Mouse (Mus musculus): ENCODE measurements around the gene Wdr73.
"Not testable (repeated sequence)": the region's sequence is repeated elsewhere in the genome, so short reads cannot be mapped to it uniquely, and the experiment has no call there.

The Wdr73 gene

DNA sequence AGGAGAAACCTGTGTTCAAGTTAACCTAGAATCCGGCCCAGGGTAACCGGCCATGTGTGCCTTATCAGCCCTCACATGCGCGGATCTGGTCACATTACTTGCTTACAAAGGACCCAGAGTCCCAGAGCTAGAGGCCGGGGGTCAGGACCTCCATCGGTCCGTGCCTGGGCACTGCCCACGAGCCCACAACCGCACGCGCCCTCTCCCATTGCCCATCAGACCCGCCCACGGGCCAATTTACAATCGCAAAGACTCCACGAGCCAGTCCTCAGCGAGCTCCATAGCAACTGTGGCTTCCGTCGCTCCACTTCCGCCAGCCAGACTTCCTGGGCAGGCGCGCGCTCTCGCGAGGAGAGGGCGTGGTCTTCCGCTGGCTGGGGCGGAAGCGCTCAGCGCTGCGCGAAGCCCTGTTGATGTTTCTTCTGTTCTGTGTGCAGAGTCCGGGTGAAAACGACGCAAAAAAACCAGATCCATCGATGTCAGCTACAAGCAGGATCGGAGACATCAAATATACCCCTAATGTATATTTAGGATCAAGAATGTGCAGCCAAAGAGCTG, at the start of gene Wdr73:
TSS of gene Wdr73 (minus strand) at position 326 of the 558 bp plus-strand sequence.
- peak; percentile 92 to 96 for DNase-seq

DNA sequence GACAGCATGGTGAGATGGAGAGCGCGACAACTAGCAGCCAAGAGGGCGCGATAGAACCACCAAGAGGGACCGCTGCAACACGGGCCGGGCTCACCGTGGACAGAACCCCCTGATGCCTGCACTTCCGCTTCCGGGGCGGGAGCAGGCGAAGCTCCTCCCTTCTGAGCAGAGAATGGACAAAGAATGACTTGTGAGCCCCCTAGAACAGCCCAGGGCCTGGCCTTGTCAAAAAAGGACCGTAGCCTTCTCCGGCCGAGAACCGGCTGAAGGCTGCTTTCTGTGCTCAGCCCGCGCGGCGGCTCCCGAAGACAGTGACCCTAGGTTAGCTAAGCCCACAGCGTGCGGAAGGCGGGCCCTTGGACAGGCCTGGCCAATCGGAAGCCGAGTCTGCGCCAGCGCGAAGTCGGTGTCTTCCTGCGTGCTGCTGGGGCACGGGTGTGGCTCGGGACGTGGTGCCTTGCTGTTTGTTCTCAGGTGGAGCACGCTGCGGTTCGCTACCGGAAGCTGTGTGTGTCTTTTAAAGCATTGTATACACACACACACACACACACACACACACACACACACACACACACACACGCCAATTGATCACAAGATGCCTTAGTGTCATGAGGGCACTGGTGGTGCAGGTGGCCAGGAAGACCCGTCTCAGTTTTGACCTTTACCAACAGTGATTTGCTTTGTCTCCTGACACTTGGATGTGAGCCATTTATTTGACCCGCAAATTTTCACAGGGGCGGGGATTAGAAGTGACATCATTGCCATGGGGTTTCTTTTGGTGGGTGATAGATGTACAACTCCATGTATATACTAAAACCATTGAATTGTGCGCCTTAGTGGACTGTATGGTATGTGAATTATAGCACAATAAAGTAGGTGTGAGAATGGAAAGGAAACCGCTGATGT, 46.6 kb upstream of the Wdr73 start, which contains the start of gene Sec11a:
TSS of gene Sec11a (minus strand) at position 336 of the 906 bp plus-strand sequence.
- DNase-seq = peak; percentile 95 to 97

DNA sequence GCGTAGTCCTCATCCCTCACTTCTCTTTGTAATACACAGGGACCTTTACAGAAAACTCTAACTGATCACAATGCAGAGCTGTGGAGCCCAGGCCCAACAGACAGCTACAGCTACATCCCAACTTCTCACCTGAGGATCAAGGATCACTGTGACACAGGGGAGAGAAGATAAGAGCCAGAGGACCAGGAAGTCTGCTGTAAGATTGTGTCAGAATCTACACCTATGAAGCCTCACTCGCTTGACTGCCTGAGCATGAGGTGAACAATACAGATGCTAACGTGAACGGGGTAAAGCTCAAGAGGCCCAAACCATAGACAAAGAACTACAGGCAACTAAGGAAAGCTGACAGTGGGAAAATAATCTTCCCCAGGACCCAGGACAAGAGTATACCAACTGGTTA, 38.7 kb upstream of the Wdr73 start:
- no peak for DNase-seq

DNA sequence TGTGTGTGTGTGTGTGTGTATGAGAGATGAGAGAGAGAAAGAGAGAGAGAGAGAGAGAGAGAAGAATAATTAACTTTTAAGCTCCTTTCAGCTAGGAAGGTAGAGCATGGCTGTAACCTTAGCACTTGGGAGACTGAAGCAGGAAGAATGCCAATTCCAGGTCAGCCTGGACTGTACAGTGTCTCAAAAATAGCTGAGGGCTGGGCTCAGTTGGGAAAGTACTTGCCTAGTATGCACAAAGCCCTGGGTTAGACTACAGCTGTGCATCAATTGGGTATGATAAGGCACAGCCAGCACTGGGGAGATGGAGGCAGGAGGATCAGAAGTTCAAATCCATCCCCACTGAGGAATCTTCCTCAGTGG, 36.2 kb upstream of the Wdr73 start:
- not testable (repeated sequence) for DNase-seq

DNA sequence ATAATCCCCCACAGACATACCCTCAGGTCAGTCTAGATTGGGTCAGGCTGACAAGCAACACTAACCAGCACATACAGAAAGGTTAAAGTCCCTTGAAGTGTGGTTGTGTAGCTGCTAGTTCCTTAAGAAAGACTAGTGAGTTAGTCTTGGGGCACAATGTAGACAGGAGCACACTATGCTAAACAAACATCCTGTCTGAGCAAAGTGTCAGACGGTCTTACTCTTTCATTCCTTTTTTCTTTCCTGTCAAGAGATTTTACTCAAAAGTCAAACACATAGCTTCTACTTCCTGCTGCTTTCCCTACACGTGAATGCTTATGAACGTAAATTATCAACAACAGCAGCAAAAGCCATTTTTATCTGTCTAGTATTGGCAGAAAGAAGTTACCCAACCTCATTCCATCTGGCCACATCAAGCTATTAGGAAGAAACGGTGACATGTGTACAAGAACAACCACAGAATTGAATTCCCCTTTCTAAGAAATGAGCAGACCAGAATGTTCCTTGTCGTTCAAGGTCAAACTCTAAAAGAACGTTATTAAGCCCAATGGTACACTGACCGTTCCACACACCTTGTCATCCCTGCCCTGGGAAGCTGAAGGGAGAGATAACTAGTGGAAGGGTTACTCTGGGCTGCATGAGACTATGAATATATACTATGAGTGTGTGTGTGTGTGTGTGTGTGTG, 35.7 kb upstream of the Wdr73 start:
- DNase-seq = peak in 1 of 2 experiments; percentile 36

DNA sequence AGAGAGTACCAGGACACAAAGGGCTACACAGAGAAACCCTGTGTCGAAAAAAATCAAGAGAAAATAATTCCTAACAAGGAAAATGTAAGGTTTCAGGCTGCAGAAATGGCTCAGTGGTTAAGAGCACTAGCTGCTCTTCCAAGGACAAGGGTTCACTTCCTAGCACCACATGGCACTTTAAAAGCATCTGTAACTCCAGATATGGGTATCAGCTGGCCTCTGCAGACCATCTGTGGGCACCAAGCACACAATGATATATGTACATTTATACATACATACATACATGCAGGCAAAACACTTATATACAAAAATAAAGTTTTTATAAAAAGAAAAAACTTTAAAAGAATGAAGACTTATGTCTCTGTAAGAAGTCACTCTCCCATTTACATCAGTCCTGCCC, 34.8 kb upstream of the Wdr73 start:
- DNase-seq = no peak

DNA sequence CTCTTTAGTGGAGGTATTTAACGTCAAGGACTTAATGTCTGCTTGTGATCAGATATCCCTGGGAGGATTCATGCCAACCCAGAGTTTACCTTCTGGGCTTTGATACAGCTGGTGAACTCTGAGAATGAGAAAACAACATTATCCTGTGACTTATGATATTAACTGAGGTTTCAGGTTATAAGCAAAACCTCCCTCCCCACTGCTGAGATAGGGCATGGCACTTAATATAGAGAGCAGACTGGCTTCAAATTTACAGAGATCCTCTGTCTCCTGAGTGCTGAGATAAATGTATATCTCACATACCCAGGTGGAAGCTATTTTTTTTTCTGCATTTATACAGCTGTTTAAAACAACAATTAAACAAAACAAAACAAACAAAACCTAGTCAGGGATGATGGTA, 31.7 kb upstream of the Wdr73 start:
- no peak for DNase-seq

DNA sequence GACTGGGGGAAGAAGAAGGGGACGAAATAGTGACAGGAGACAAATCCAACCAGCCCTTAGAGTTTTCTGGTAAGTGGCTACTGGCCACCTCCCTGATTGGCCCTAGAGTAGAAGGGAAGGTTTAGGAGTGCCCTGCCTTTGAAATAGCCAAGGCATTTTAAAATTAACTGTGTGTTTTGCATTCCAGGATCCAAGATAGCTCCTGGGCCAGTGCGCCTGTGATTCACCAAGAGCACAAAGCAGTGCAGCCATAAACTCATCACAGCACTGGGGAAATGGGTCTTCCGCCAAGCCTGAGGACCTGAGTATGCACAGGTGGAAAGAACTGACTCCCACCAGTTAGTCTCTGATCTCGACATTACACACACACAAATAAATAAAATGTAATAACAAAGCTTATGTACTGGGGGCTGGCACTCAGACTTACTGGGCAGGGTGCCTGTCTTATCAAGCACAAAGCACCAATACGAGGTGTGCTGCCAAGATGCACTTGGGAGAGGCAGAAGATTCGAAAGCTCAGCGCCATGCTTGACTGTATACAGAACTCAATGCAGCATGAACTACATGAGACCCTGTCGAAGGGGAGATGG, 30.6 kb upstream of the Wdr73 start:
- no peak for DNase-seq

DNA sequence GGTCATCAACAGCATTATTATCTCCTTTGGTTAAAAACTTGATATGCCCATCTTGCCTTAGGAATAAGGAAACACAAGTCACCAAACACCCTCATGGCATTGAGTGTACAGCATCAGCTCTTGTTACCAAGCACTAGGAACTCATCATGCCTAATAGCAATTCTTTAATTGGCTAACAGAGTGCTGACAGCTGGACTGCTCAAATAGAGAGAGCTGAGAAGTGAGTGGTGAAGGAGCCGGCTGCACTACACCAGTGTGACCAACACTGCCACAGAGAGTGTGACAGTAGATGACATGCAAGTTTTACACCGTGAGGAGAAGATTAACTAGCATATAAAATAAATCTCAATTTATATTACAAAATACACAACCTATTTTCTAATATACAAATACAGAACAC, 22.1 kb upstream of the Wdr73 start:
- DNase-seq = no peak

DNA sequence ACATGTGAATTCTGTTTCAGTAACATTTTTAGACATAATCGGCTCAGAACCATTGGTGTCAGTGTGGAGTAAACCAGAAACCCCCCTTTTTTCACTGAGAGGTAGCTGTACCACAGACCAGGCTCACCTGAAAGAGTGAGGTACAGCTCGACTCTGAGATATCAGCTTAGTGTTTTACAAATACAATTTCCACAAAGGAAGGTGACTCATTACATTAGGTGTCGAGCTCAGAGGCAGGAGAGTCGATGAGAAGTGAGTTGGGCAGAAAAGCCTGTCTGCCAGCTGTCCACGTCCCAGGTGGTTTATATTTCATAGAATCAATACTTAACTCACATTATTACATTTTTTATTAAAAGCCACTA, 18.6 kb upstream of the Wdr73 start:
- DNase-seq = no peak

DNA sequence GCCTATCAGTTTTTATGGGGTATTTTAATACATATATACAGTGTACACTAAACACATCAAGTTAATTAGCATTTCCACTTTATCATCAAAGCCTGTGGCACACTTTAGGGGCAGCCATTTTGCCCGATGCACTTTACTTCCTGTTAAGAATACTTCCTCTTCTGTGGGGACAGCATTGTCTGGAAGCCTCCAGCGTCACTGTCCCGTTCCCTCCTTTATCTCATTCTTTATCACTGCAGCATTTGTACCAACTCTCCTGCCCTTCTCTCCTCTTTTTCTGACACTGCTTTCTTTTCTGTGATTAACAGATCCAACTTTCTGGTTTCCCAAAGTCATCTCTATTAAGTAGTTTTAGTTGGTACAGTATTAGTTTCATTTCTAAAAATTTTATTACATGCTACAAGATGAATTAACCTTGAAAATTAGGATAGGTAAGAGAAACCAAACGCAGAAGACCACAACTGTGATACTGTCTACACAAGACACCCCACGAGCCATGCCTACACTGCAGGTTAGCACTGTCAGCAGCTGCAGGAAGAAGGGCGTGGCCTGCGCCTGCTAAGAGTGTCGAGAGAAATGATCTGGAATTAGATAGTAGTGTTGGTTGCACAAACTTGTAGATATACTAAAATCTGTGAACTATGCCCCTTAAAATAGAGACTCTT, 18.0 kb upstream of the Wdr73 start:
- no peak for DNase-seq

DNA sequence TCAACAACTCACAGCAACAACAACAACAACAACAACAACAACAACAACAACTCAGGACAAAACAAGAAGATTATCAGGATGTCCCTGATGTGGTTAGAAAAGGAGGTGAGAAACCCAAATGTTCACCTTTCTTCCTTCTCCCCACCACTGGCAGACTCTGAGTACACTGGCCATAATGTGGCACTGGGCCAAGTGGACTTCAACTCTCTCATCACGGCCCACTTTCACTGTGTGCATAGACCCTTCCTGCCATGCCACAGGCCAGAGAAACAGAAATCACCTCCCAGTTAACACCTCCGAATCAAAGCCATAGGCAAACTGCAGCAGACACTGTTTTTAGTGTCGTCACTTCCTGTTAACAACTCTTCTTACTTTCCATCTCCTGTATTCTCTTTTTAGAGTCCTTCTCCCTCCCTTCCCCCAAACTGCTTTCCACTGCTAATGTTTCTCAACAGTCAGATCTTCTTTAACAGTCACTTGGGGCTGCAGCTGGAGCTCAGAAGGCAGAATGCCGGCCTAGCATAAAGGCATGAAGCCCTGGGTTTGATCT, 16.9 kb upstream of the Wdr73 start:
- peak; percentile 74 to 77 for DNase-seq

DNA sequence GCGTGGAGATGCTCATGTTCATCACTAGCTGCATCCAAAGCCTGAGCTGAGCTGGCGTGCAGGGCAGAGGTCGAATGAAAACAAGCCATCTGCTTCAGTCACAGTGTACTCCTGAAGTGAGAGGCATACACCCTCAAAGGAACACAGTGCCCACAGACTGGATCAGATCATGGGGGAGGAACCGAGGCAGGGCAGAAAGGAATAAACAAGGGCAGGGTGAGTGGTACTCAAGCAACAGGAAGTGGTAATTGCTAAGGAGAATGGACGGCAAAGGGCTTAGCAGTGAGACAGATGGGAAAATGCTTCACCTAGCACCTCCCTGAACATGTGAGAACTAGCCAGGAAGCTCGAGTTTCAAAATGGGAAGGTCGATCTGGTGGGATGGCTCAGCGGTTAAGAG, 11.4 kb upstream of the Wdr73 start:
- no peak for DNase-seq

DNA sequence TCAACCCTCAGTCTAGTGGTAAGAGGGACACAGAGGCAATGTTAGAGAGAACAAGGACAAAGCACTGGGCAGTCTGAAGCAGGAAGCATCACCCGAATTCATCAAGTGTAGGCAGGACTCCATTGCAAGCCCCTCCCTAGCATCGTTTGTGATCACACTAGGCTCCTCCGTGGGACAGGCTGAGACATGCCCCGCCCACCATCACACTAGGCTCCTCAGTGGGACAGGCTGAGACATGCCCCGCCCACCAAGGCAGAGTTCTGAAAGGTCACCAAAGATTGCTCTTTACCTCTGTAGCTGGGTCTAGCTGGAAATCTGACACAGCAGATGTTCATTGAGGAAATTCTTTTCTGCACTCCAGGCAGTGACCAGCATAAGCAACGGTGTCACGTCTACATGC, 10.0 kb upstream of the Wdr73 start:
- DNase-seq = peak; percentile 39 to 63

DNA sequence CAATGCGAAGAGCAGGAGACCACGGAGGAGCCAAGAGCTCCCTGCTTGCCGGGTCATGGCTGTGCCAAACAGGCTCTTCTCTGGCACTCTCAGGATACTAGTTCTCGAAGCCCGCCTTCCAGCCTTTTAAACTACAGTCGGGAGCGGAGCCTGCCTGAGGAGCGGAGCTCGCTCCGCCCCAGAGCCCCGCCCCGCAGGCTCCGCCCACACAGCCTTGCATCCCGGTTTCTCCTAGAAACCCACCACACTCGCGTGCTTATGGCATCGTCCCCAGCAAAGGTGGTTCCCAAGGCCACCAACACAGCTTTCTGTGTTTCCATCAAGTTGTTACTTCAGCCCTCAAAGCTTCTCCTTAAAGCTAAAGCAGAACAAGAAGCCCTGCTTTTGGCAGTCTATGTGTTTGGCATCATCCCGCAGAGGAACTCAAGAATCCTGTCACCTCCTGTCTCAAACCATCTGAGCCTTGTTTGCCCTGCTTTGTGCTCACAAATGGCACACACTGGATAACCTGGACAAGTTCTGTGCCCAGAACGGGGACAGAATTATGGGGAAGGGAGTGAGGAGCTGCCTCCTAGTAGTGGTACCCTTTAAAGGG, 3.9 kb upstream of the Wdr73 start, which contains the start of gene Nmb:
TSS of gene Nmb (minus strand) at position 156 of the 595 bp plus-strand sequence.
- peak; percentile 80 to 81 for DNase-seq

DNA sequence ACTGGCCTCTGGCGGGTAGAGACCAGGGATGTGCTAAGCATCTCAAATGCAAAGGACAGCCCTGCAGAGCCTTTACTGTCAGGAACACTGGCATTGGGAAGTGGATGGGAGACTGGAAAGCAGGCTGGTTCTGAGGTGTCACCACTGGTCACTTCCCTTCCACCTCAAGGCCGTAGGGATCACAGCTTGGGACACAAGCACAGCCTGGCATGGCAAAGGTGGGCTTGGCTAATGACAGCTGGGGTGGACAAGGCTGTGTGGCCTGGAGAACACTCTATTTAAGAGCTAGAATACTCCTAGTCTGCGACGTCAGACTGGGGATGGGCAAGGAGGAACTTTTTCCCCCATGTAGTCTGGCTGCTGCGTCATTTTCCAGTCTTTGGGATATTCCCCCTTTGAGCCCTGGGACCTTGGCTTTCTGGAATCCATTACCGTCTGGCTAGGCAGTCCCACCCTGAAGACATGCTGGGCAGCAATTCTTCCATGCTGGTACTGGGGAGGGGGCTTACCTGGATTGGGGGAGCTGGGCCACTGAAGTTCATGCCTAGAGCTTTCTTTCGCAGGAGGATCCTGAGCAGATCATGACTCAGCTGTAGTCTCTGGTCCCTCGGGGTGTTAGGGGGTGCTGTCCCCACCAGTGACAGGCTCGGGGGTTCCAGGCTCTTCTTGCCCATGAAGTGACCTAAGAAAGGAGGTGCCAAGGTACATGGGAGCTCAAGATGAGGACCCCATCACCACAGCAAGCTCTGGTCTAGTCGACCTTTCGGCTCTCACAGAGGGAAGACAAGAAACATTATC, 2.8 kb upstream of the Wdr73 start:
- peak in 1 of 2 experiments; percentile 26 for DNase-seq

DNA sequence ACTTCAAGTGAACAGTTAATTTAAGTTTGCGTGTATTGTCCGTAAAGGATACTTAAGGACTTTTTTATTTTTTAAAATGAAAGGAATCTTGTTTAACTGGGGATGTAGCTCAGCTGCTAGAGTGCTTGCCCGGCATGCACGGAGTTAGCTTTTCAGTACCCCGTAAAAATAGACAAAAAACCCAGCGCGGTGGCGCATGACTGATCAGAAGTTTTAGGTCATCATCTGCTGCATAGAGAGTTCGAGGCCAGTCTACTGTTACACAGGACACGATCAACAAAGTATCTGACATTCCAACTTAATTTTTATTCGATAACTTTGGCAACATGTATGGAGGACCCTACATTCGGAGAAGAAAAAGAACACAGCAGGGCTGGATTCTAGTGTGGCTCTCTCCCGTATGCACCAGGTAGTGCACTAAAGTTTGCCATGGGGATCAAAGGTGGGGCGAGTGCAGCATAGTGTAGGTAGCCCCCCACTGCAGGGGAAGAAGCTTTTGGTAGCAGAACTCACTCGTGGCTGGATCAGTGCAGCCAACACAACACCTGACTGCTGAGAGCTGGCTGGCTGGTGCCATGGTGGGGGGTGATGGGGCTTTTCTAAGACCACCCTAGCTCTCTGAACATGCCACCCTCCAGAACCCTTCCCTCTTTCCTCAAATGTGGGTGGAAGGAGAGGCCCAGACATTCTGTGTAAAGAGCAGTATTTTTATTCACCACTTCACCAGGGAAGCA, 639 bp upstream of the Wdr73 start:
- DNase-seq = peak; percentile 29 to 40

DNA sequence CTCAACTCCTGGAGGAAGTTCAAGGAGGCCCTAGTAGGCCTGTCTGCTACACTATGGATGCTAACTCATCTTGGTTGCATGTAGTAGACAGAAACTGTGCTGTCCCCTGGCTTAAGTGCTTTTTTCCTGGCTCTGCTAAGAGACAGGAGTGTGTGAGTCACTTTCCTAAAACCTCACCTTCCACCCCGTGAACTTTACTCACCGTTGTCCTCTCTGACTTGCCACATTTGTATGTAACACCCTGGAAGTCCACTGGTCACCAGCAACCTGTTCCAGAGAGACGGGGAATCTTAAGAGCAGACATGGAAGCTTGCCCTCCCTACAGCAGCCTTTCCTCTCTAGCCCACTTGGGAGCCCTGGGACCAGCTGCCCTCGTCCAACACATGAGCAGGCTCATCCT, 3.3 kb downstream of the Wdr73 start:
- DNase-seq = peak in 1 of 2 experiments; percentile 33

DNA sequence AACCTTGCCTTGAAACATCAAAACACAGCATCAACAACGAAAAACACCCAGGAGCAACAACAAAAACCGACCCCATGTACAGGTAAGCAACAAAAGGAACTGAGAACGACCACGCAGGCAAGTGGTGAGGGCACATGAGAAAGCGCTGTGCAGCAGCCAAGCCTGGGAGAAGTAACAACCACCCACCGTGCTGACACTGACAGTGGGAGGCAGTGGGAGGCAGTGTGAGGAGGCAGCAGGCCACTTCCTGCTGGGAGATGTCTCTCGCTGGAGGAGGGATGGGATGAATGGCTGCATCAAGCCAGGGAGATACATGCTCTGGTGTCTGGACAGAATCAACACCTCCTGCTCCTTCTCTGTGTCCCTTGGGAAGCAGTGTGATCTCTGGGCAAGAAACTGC, 3.9 kb downstream of the Wdr73 start:
- DNase-seq = peak in 1 of 2 experiments; percentile 23

DNA sequence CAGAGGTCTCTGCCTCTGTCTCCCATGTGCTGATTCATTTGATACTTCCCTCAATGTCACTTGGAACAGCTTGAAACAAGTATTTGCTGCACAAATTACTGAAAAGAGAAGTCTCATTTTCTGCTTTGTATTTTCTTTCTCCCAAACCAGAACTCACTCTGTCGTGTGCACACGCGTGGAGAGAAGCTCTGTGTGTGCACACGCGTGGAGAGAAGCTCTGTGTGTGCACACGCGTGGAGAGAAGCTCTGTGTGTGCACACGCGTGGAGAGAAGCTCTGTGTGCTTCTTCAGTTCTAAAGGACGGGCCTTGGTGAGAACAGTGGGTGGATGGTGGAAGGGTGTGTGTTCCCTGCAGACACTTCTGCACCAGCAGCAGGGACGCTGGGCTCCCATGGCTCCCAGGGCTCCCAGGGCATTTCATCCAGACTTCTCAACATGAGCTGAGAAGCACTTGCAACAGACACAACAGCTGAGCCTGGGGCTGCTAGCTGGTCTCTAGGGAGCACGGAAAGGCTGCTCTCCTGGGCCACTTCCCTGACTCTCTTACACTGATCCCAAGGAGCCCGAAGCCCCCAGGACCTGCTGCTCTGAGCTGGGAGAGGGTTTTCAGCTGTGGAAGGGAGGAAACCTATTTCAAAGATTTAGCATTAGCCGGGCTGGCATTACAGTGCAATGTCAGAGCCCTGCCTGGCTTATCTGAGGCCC, 6.1 kb downstream of the Wdr73 start:
- peak in 1 of 2 experiments; percentile 27 for DNase-seq

Data from kidney, postnatal 25 days (tissue).